Mouse (Mus musculus) liver, postnatal 0 days (tissue): ENCODE measurements around the gene Man1c1. TPM values are rescaled to one million over a fixed set of nuclear protein-coding genes. Genes with fewer than 3 reads are reported as not detected.

Experiments used
- ATAC-seq: fragments of 200-750 bp; cut with Nextera tagmentation; 2 replicates; pipeline ENCODE4 v1.8.0; 2017; ENCODE audit warnings: mild to moderate bottlenecking, moderate library complexity
- DNase-seq: peaks from one replicate; pipeline ENCODE4 v3.0.0-alpha.2; 2016
- H3K27ac ChIP-seq: fragments of 300-500 bp; sonication (generic); 2 replicates; pipeline ENCODE4 v1.5.1; 2014; ENCODE audit warnings: antibody characterized with exemption, moderate library complexity, mild to moderate bottlenecking, low read depth
- H3K27me3 ChIP-seq: fragments of 300-500 bp; sonication (generic); 2 replicates; pipeline ENCODE4 v1.6.1; 2014; ENCODE audit warnings: low read length, control low read depth, mixed read lengths; ENCODE audit not compliant: insufficient read depth
- H3K36me3 ChIP-seq: fragments of 300-500 bp; sonication (generic); replicated peaks from 2 replicates; pipeline ENCODE4 v1.6.1; 2014; ENCODE audit warnings: mild to moderate bottlenecking, control low read depth, low read length, moderate library complexity, mixed read lengths; ENCODE audit not compliant: insufficient read depth
- H3K4me1 ChIP-seq: fragments of 300-500 bp; sonication (generic); 2 replicates; pipeline ENCODE4 v1.6.1; 2014; ENCODE audit warnings: antibody characterized with exemption, mild to moderate bottlenecking, control low read depth; ENCODE audit not compliant: insufficient read depth
- H3K4me2 ChIP-seq: fragments of 300-500 bp; sonication (generic); 2 replicates; pipeline ENCODE4 v1.6.1; 2014; ENCODE audit warnings: low read depth, mild to moderate bottlenecking, low read length, moderate library complexity, mixed read lengths
- H3K4me3 ChIP-seq: fragments of 300-500 bp; sonication (generic); 2 replicates; pipeline ENCODE4 v1.5.1; 2014; ENCODE audit warnings: low read depth, low read length
- H3K9ac ChIP-seq: fragments of 300-500 bp; sonication (generic); replicated peaks from 2 replicates; pipeline ENCODE4 v1.6.1; 2014; ENCODE audit warnings: mild to moderate bottlenecking, moderate library complexity
- H3K9me3 ChIP-seq: fragments of 300-500 bp; sonication (generic); 2 replicates; pipeline ENCODE4 v1.6.1; 2016; ENCODE audit warnings: mild to moderate bottlenecking, control low read depth, low read length, mixed read lengths
- CTCF ChIP-seq: sonication (generic); IDR thresholded peaks from 2 replicates; pipeline ENCODE4 v1.5.1; 2016; ENCODE audit warnings: antibody characterized with exemption, low read depth
- EP300 ChIP-seq: IDR thresholded peaks from 2 replicates; pipeline ENCODE4 v1.6.1; 2016; ENCODE audit warnings: antibody characterized with exemption, low read depth, mild to moderate bottlenecking
- WGBS: fragments of 180-500 bp; shearing (Covaris S2); extraction: QIAGEN DNeasy Blood & Tissue Kit; methylation state at CpG from one replicate; pipeline ENCODE4 v1.1.7; 2014; ENCODE audit not compliant: insufficient replicate concordance; 5-methylcytosine and 5-hydroxymethylcytosine counted together
- polyA plus RNA-seq: library from polyadenylated mRNA; unstranded; fragments of >200 nt; fragmentation: Nextera tagmentation; extraction: Ambion mirVana; gene quantifications from 2 replicates; pipeline ENCODE4 v1.2.1, GENCODE M21; 2015

Man1c1 gene
- polyA plus RNA-seq, 1 experiment from 2014 or later: 1.5 TPM

- peak; percentile 86 for DNase-seq
- ATAC-seq: peak; percentile 87
- no peak overlapping the region for H3K9ac ChIP-seq
- 10% methylated on average over 8 of the region's 8 CpGs for WGBS
- no peaks in the 10 kb centered on the region for H3K4me1 ChIP-seq
- no peaks in the 10 kb centered on the region for H3K36me3 ChIP-seq
- H3K27me3 ChIP-seq: no peaks in the 10 kb centered on the region
- no peak overlapping the region for H3K4me2 ChIP-seq
- no peak overlapping the region for H3K27ac ChIP-seq
- H3K4me3 ChIP-seq: no peak overlapping the region
- no peaks in the 10 kb centered on the region for H3K9me3 ChIP-seq
- TF ChIP-seq CTCF (peak; percentile 94), EP300 (no peak)
Observed at GRCm38 (mm10) chr4:134713937-134714336, 9.8 kb upstream of the Man1c1 start.

- H3K4me2 ChIP-seq: no peak overlapping the region
- no peak overlapping the region for H3K9ac ChIP-seq
Observed at GRCm38 (mm10) chr4:134705311-134705710, 1.2 kb upstream of the Man1c1 start.

GRCm38 (mm10) chr4:134704590-134704989 lies 500 bp upstream of the Man1c1 start:
- Histone ChIP-seq H3K4me2 (peak overlapping the region; percentile 94), H3K4me3 (peak overlapping the region; percentile 66), H3K9ac (no peak overlapping the region), H3K27ac (no peak overlapping the region), H3K27me3 (peaks cover 35% of the 10 kb centered on the region), H3K9me3 (no peaks in the 10 kb centered on the region), H3K36me3 (no peaks in the 10 kb centered on the region), H3K4me1 (peaks cover 21% of the 10 kb centered on the region)
- WGBS: 2% methylated on average over 21 of the region's 21 CpGs
- TF ChIP-seq CTCF (no peak), EP300 (no peak)
- DNase-seq (no peak), ATAC-seq (peak; percentile 17)

More at GRCm38 (mm10) chr4:134705311-134705710, 1.2 kb upstream of the Man1c1 start:
- Histone ChIP-seq H3K4me1 (peaks cover 21% of the 10 kb centered on the region), H3K27ac (no peak overlapping the region), H3K4me3 (no peak overlapping the region), H3K27me3 (peaks cover 35% of the 10 kb centered on the region), H3K9me3 (no peaks in the 10 kb centered on the region), H3K36me3 (no peaks in the 10 kb centered on the region)
- DNase-seq (no peak), ATAC-seq (no peak)
- TF ChIP-seq CTCF (no peak), EP300 (no peak)
- 61% methylated on average over 5 of the region's 5 CpGs for WGBS

- 0 out of 2 replicates have a peak, but pooled peaks cover 3% of the 10 kb centered on the region for H3K36me3 ChIP-seq
- H3K4me3 ChIP-seq: peak overlapping the region; percentile 66
- H3K27me3 ChIP-seq: peaks cover 35% of the 10 kb centered on the region
- peak; percentile 56 for DNase-seq
- H3K4me2 ChIP-seq: peak overlapping the region; percentile 94
- no peak for ATAC-seq
- peak overlapping the region; percentile 79 for H3K27ac ChIP-seq
- TF ChIP-seq CTCF (no peak), EP300 (no peak)
- H3K4me1 ChIP-seq: peaks cover 21% of the 10 kb centered on the region
- peak overlapping the region; percentile 73 for H3K9ac ChIP-seq
- H3K9me3 ChIP-seq: no peaks in the 10 kb centered on the region
- WGBS: 1% methylated on average over 77 of the region's 90 CpGs
Observed at GRCm38 (mm10) chr4:134702981-134703834, 882 bp downstream of the Man1c1 start.

GRCm38 (mm10) chr4:134701934-134702333 lies 2.2 kb downstream of the Man1c1 start:
- no peak for ATAC-seq
- 28% methylated on average over 6 of the region's 6 CpGs for WGBS
- peak overlapping the region; percentile 73 for H3K9ac ChIP-seq

GRCm38 (mm10) chr4:134700911-134701310 lies 3.2 kb downstream of the Man1c1 start:
- 0 out of 2 replicates have a peak, but pooled peaks cover 3% of the 10 kb centered on the region for H3K36me3 ChIP-seq
- 79% methylated on average over 2 of the region's 2 CpGs for WGBS
- H3K27ac ChIP-seq: no peak overlapping the region
- no peaks in the 10 kb centered on the region for H3K9me3 ChIP-seq
- H3K4me1 ChIP-seq: peaks cover 21% of the 10 kb centered on the region
- no peak for TF ChIP-seq EP300
- TF ChIP-seq CTCF: no peak
- peaks cover 35% of the 10 kb centered on the region for H3K27me3 ChIP-seq
- no peak overlapping the region for H3K4me3 ChIP-seq
- no peak overlapping the region for H3K4me2 ChIP-seq
- no peak overlapping the region for H3K9ac ChIP-seq
- no peak for DNase-seq
- ATAC-seq: no peak

More at GRCm38 (mm10) chr4:134701934-134702333, 2.2 kb downstream of the Man1c1 start:
- TF ChIP-seq CTCF (peak; percentile 91), EP300 (no peak)
- H3K4me1 ChIP-seq: peaks cover 21% of the 10 kb centered on the region
- H3K27ac ChIP-seq: no peak overlapping the region
- H3K4me2 ChIP-seq: peak overlapping the region; percentile 94
- H3K4me3 ChIP-seq: peak overlapping the region; percentile 66
- 0 out of 2 replicates have a peak, but pooled peaks cover 3% of the 10 kb centered on the region for H3K36me3 ChIP-seq
- H3K9me3 ChIP-seq: no peaks in the 10 kb centered on the region
- peak; percentile 71 for DNase-seq
- H3K27me3 ChIP-seq: peaks cover 35% of the 10 kb centered on the region
